Mouse (Mus musculus): ENCODE measurements around the gene Gm49320.
"Not testable (repeated sequence)": the region's sequence is repeated elsewhere in the genome, so short reads cannot be mapped to it uniquely, and the experiment has no call there.

Gene Gm49320

GRCm38 (mm10) chr8:4226739-4227347 is 11.8 kb upstream of the Gm49320 start, which contains the start of gene Lrrc8e:
TSS of gene Lrrc8e (plus strand) at chr8:4226827.
- no peak for DNase-seq

GRCm38 (mm10) chr8:4227919-4228318 is 10.7 kb upstream of the Gm49320 start:
- no peak for DNase-seq

- DNase-seq, result no peak
These were observed 8.9 kb upstream of the Gm49320 start for GRCm38 (mm10) chr8:4229784-4230183.

- no peak for DNase-seq
These were observed 7.9 kb upstream of the Gm49320 start for GRCm38 (mm10) chr8:4230612-4231351.

GRCm38 (mm10) chr8:4237814-4238433 is 741 bp upstream of the Gm49320 start:
- DNase-seq, result no peak

- no peak for DNase-seq
These were observed 677 bp downstream of the Gm49320 start for GRCm38 (mm10) chr8:4239193-4239890.

GRCm38 (mm10) chr8:4245061-4245460 is 6.4 kb downstream of the Gm49320 start:
- no peak for DNase-seq

GRCm38 (mm10) chr8:4245737-4246136 is 7.1 kb downstream of the Gm49320 start:
- no peak for DNase-seq

GRCm38 (mm10) chr8:4247241-4247640 is 8.6 kb downstream of the Gm49320 start:
- DNase-seq, result no peak

GRCm38 (mm10) chr8:4247951-4248540 is 9.4 kb downstream of the Gm49320 start, which contains the start of gene Tgfbr3l:
TSS of gene Tgfbr3l (plus strand) at chr8:4248214.
- DNase-seq, result no peak

GRCm38 (mm10) chr8:4249213-4249612 is 10.5 kb downstream of the Gm49320 start:
- no peak for DNase-seq

GRCm38 (mm10) chr8:4250306-4250970 is 11.8 kb downstream of the Gm49320 start:
- DNase-seq, result peak; percentile 93

- no peak for DNase-seq
These were observed 13.6 kb downstream of the Gm49320 start for GRCm38 (mm10) chr8:4252116-4252760.

GRCm38 (mm10) chr8:4252934-4253841 is 14.5 kb downstream of the Gm49320 start, which contains the start of gene Snapc2:
TSS of gene Snapc2 (plus strand) at chr8:4253080.
- DNase-seq, result peak; percentile 96

GRCm38 (mm10) chr8:4254001-4254400 is 15.3 kb downstream of the Gm49320 start:
- DNase-seq, result peak; percentile 70

- DNase-seq, result not testable (repeated sequence)
These were observed 16.8 kb downstream of the Gm49320 start for GRCm38 (mm10) chr8:4255471-4255870.

GRCm38 (mm10) chr8:4256911-4257310 is 18.2 kb downstream of the Gm49320 start:
- DNase-seq, result peak; percentile 84

- no peak for DNase-seq
These were observed 18.7 kb downstream of the Gm49320 start for GRCm38 (mm10) chr8:4257350-4257749.

- peak; percentile 86 for DNase-seq
These were observed 19.6 kb downstream of the Gm49320 start for GRCm38 (mm10) chr8:4258233-4258632.

GRCm38 (mm10) chr8:4258678-4259077 is 20.0 kb downstream of the Gm49320 start:
- DNase-seq, result no peak

Data from right cerebral cortex, postnatal 14 days (tissue).